Mouse (Mus musculus) G1E (cell line): ENCODE data around the gene Gm45753. TPM values are rescaled to one million over a fixed set of nuclear protein-coding genes. Genes with fewer than 3 reads are reported as not detected.

Experiments
- ATAC-seq: 2 replicates; pipeline ENCODE4 v1.8.0; 2016; ENCODE audit warnings: mild to moderate bottlenecking; ENCODE audit not compliant: insufficient number of reproducible peaks, poor library complexity, low FRiP score, severe bottlenecking; ENCODE audit errors: extremely low read depth
- DNase-seq: peaks from one replicate; pipeline ENCODE4 v3.0.0; 2012; ENCODE audit warnings: low spot score
- H3K27me3 ChIP-seq: 2 replicates; pipeline ENCODE4 v1.6.1; 2012; ENCODE audit warnings: mild to moderate bottlenecking, low read length, inconsistent platforms; ENCODE audit not compliant: insufficient read depth
- H3K36me3 ChIP-seq: replicated peaks from 2 replicates; pipeline ENCODE3; 2012; ENCODE audit warnings: mild to moderate bottlenecking, inconsistent platforms
- H3K4me1 ChIP-seq: 2 replicates; pipeline ENCODE4 v1.6.1; 2012; ENCODE audit warnings: low read depth, low read length, inconsistent platforms, mixed read lengths; ENCODE audit not compliant: insufficient read depth
- H3K4me3 ChIP-seq: 2 replicates; pipeline ENCODE4 v1.5.1; 2012; ENCODE audit warnings: low read depth, mild to moderate bottlenecking, inconsistent platforms, low read length, moderate library complexity, mixed read lengths
- H3K9me3 ChIP-seq: replicated peaks from 2 replicates; pipeline ENCODE4 v1.6.1; 2012; ENCODE audit warnings: inconsistent platforms
- CTCF ChIP-seq: IDR thresholded peaks from 2 replicates; pipeline ENCODE4 v1.5.1; 2012; ENCODE audit warnings: low read depth, low read length, inconsistent platforms, mixed read lengths
- GATA1 ChIP-seq: IDR thresholded peaks from 2 replicates; pipeline ENCODE4 v1.6.1; 2012; ENCODE audit warnings: borderline replicate concordance, low read length, inconsistent platforms, mixed read lengths
- GATA2 ChIP-seq: IDR thresholded peaks from 2 replicates; pipeline ENCODE4 v1.6.1; 2012; ENCODE audit warnings: low read depth, low read length, inconsistent platforms, borderline replicate concordance
- POLR2AphosphoS5 ChIP-seq: IDR thresholded peaks from 2 replicates; pipeline ENCODE4 v1.6.1; 2012; ENCODE audit warnings: low read depth, low read length, inconsistent platforms; ENCODE audit not compliant: insufficient replicate concordance
- TAL1 ChIP-seq: conservative IDR thresholded peaks from 2 replicates; pipeline ENCODE4 v1.6.1; 2012; ENCODE audit warnings: low read depth, low read length, inconsistent platforms, mixed read lengths
- polyA plus RNA-seq: library from polyadenylated mRNA; stranded (reverse); fragments of >175 nt; gene quantifications from 2 replicates; pipeline ENCODE4 v1.2.3, GENCODE M21; 2012
- total RNA-seq, 2 experiments: library from RNA; stranded (forward) in 1 of 2; stranded (reverse) in 1 of 2; fragments of 200-1000 nt in 1 of 2; fragments of >200 nt in 1 of 2; fragmentation: Nextera tagmentation in 1 of 2; gene quantifications; 2 replicates each; pipeline ENCODE4 v1.2.3; 2014 to 2017

The Gm45753 gene
- total RNA-seq (2014; fragmentation: Nextera tagmentation) (not detected in 2 replicates), total RNA-seq (2017) (not detected in 2 replicates), polyA plus RNA-seq (not detected in 2 replicates)

GRCm38 (mm10) chr8:45308366-45308765, at the start of gene Gm45753:
Gm45753 (minus strand) TSS chr8:45308466.
- no peaks in the 10 kb centered on the region for H3K27me3 ChIP-seq
- H3K4me1 ChIP-seq = no peaks in the 10 kb centered on the region
- H3K9me3 ChIP-seq = peaks cover 19% of the 10 kb centered on the region
- no peak for TF ChIP-seq TAL1
- no peak for TF ChIP-seq GATA1
- TF ChIP-seq GATA2 = no peak
- TF ChIP-seq CTCF = no peak
- TF ChIP-seq POLR2AphosphoS5 = no peak
- no peak within 1 kb of the TSS for H3K4me3 ChIP-seq
- H3K36me3 ChIP-seq = no peaks in the 10 kb centered on the region
- ATAC-seq (no peak), DNase-seq (no peak)

DNA sequence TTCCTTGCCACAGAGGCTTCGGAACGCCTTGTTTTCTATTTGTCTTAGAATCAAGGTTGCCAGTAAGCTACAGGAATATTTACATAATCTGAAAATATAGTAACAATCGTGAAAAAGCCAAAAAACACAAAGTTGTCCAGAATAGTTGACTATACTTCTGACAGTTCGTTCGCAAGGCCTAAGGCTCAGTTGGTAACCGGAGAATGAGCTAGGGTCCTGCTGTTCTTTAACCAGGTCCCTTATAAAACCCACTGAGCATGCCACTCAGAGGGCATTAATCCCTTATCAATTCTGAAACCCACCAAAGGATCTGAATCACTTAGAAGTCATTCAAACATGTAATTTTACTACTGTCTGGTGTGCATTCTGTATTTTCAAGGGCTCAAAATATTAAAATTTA, 47.5 kb upstream of the Gm45753 start:
- H3K36me3 ChIP-seq = no peaks in the 10 kb centered on the region
- no peak for ATAC-seq
- H3K4me3 ChIP-seq = no peak overlapping the region
- H3K27me3 ChIP-seq = no peaks in the 10 kb centered on the region; the same call in 1 of the 2 replicates
- H3K9me3 ChIP-seq = peaks cover 40% of the 10 kb centered on the region
- H3K4me1 ChIP-seq = no peaks in the 10 kb centered on the region
- DNase-seq = no peak
- TF ChIP-seq CTCF (no peak), TAL1 (no peak), GATA2 (no peak), GATA1 (no peak), POLR2AphosphoS5 (no peak)

DNA sequence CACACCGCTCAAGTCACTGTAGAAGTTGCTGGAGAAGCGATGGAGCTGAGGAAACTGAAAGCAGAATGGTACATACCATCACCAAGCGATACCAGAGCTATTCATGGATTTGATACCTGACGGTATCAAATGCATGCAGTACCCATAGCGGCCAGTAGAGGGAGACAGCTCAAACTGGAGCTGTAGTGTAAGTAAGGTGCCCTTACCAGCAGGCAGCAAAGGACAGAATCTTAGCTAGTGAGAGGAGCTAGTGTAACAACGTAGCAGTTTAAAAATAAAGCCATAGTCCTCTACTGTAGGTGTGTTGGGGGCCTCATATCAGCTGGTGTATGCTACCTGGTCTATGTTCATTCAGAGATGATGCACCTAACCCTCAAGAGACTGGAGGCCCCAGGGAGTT, 36.8 kb upstream of the Gm45753 start:
- no peaks in the 10 kb centered on the region for H3K36me3 ChIP-seq
- ATAC-seq (no peak; the same call in 1 of the 2 replicates), DNase-seq (no peak)
- no peak overlapping the region for H3K4me3 ChIP-seq
- no peaks in the 10 kb centered on the region for H3K27me3 ChIP-seq
- H3K4me1 ChIP-seq = no peaks in the 10 kb centered on the region
- H3K9me3 ChIP-seq = peaks cover 43% of the 10 kb centered on the region
- TF ChIP-seq GATA1 (no peak), CTCF (peak; percentile 82)

DNA sequence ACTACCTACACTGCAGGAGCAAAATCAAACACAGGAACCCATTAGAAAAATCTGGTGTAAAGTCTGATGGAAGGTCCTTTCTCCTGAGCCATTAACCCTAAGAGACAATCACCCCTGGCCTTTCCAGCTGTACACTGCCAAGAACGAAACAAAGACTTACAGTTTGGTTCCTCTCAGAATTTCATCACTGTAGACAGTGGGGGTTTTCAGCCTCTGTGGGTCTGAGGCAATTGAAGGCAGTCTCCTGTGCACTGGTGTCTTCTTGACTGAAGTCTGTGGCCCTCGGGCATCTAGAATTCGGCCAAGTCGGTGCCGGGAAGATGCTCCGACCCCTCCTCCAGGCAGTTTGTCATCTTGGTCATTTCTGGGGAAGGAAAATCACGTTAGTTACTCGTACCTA, 36.0 kb upstream of the Gm45753 start:
- ATAC-seq (no peak), DNase-seq (no peak)
- Histone ChIP-seq H3K36me3 (no peaks in the 10 kb centered on the region), H3K4me3 (no peak overlapping the region), H3K9me3 (peaks cover 44% of the 10 kb centered on the region), H3K27me3 (no peaks in the 10 kb centered on the region), H3K4me1 (no peaks in the 10 kb centered on the region)
- TF ChIP-seq GATA2 (no peak), CTCF (no peak), GATA1 (no peak), TAL1 (no peak), POLR2AphosphoS5 (no peak)

DNA sequence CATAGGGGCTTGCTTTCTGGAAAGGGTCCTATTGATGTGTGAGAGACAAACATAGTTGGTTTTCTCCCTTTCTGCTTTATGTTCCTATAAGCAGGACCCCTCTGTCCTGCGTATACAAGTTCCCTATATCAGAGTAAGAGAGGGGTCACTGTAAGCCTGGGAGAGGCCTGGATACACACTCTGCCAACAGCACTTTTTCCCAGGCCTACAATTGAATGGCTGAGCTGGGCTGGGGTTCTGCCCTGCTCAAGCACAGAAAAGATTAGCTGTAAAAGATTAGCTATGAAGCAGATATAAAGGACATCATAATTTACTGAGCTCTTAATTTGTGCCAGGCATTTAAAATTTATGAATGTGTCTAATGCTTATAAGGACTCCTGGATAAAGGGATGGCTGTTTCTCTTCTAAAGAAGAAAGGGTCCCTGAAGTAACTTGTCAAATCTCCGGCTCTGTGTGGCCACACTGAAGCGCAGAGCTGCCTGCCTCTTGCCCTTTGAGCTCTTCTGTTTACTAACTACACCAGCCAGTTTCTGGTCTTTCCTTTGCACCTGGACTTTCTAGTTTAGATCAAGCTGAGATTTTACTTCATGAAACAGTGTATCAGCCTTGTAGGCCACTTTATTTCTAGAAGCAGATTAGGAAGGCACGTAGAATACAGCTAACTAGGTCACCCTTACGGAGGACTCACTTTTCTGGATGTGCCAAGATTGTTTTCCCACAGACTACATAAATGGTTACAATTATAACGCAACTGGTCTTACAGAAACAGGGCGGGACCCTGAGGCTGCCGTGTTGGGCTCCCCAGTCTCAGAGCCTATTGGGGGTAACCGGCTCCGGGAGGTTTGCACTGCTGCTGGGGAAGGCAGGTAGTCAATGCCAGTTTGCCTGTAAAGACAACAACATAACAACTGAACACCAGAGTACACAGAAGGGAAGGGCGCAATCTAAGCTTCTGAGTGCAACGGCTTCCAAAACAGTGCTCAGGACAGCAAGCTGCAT, 33.7 kb upstream of the Gm45753 start:
- no peak for TF ChIP-seq CTCF
- TF ChIP-seq TAL1 = no peak
- no peak for TF ChIP-seq GATA1
- TF ChIP-seq POLR2AphosphoS5 = no peak
- TF ChIP-seq GATA2 = no peak
- H3K4me3 ChIP-seq = no peak overlapping the region
- H3K4me1 ChIP-seq = no peaks in the 10 kb centered on the region
- H3K36me3 ChIP-seq = no peaks in the 10 kb centered on the region
- H3K9me3 ChIP-seq = peaks cover 44% of the 10 kb centered on the region
- H3K27me3 ChIP-seq = no peaks in the 10 kb centered on the region
- no peak for ATAC-seq
- DNase-seq = no peak

- no peaks in the 10 kb centered on the region for H3K4me1 ChIP-seq
- ATAC-seq (no peak), DNase-seq (no peak)
- peaks cover 37% of the 10 kb centered on the region for H3K9me3 ChIP-seq
- H3K27me3 ChIP-seq = no peaks in the 10 kb centered on the region
- H3K36me3 ChIP-seq = no peaks in the 10 kb centered on the region
- TF ChIP-seq TAL1 = no peak
- TF ChIP-seq POLR2AphosphoS5 = no peak
- TF ChIP-seq GATA2 = no peak
- no peak for TF ChIP-seq GATA1
- no peak for TF ChIP-seq CTCF
- no peak overlapping the region for H3K4me3 ChIP-seq
Observed at GRCm38 (mm10) chr8:45333493-45333892, 25.2 kb upstream of the Gm45753 start.
